Mouse (Mus musculus) heart, postnatal 25 days (tissue): Measurements from ENCODE around the gene Calhm3. TPM values are rescaled to one million over a fixed set of nuclear protein-coding genes. Genes with fewer than 3 reads are reported as not detected.
"Not testable (repeated sequence)": the region's sequence is repeated elsewhere in the genome, so short reads cannot be mapped to it uniquely, and the experiment has no call there.

Source experiments
- DNase-seq: peaks from one replicate; pipeline ENCODE4 v3.0.0; 2022; ENCODE audit warnings: low spot score
- intact Hi-C: fragments of 180-260 bp; cut with DNase I; formaldehyde crosslinking; loops from one replicate; pipeline ENCODE4 v1.15.1; 2025
- total RNA-seq, 2 experiments: library from RNA; stranded (reverse); gene quantifications; 2 replicates each; pipeline ENCODE4 v1.2.3; 2021

Calhm3 gene
- total RNA-seq, 2 experiments from 2014 or later: not detected

GRCm38 (mm10) chr19:47168793-47169412 is 11.3 kb upstream of the Calhm3 start:
- intact Hi-C loops: loop anchor here (1.0 kb wide), 1 partner anchor 48 kb away; no protein-coding TSS in a partner anchor

GRCm38 (mm10) chr19:47168223-47168622 is 10.7 kb upstream of the Calhm3 start:
- intact Hi-C loops: loop anchor here (1.0 kb wide), 1 partner anchor 47 kb away; no protein-coding TSS in a partner anchor
- DNase-seq: no peak

More at GRCm38 (mm10) chr19:47168793-47169412, 11.3 kb upstream of the Calhm3 start:
- DNase-seq: peak; percentile 44

- intact Hi-C loops: loop anchor here (1.0 kb wide), 1 partner anchor 46 kb away; no protein-coding TSS in a partner anchor
- no peak for DNase-seq
These were observed 10.2 kb upstream of the Calhm3 start for GRCm38 (mm10) chr19:47167617-47168214.

- no peak for DNase-seq
- intact Hi-C loops: no loop called here
These were observed 9.2 kb upstream of the Calhm3 start for GRCm38 (mm10) chr19:47166758-47167157.

GRCm38 (mm10) chr19:47163176-47163744 is 5.7 kb upstream of the Calhm3 start:
- intact Hi-C loops: no loop called here
- no peak for DNase-seq

- intact Hi-C loops: no loop called here
- no peak for DNase-seq
These were observed 4.1 kb upstream of the Calhm3 start for GRCm38 (mm10) chr19:47161669-47162068.

- intact Hi-C loops: no loop called here
- DNase-seq: no peak
These were observed 3.8 kb downstream of the Calhm3 start for GRCm38 (mm10) chr19:47153767-47154166.

GRCm38 (mm10) chr19:47152062-47152369 is 5.5 kb downstream of the Calhm3 start:
- DNase-seq: no peak
- intact Hi-C loops: no loop called here

GRCm38 (mm10) chr19:47151332-47152061 is 6.1 kb downstream of the Calhm3 start:
- intact Hi-C loops: no loop called here
- DNase-seq: no peak

- DNase-seq: no peak
- intact Hi-C loops: no loop called here
These were observed 7.7 kb downstream of the Calhm3 start for GRCm38 (mm10) chr19:47149854-47150253.

GRCm38 (mm10) chr19:47148267-47148847 is 9.2 kb downstream of the Calhm3 start:
- DNase-seq: no peak
- intact Hi-C loops: no loop called here

- no peak for DNase-seq
- intact Hi-C loops: no loop called here
These were observed 13.4 kb downstream of the Calhm3 start, which contains the start of gene Calhm1 for GRCm38 (mm10) chr19:47144154-47144553. TSS of gene Calhm1 (minus strand) at chr19:47144254.

- intact Hi-C loops: no loop called here
- DNase-seq: no peak
These were observed 15.1 kb downstream of the Calhm3 start for GRCm38 (mm10) chr19:47142438-47142837.

GRCm38 (mm10) chr19:47139611-47140010 is 18.0 kb downstream of the Calhm3 start:
- DNase-seq, intact Hi-C loops: not testable (repeated sequence)

GRCm38 (mm10) chr19:47137771-47138421 is 19.7 kb downstream of the Calhm3 start, which contains the start of gene Calhm2:
TSS of gene Calhm2 (minus strand) at chr19:47138294.
- intact Hi-C loops: no loop called here
- DNase-seq: peak; percentile 52

GRCm38 (mm10) chr19:47137051-47137581 is 20.4 kb downstream of the Calhm3 start:
- peak; percentile 61 for DNase-seq
- intact Hi-C loops: no loop called here

- no peak for DNase-seq
- intact Hi-C loops: no loop called here
These were observed 21.4 kb downstream of the Calhm3 start for GRCm38 (mm10) chr19:47136170-47136569.

GRCm38 (mm10) chr19:47135568-47135967 is 22.0 kb downstream of the Calhm3 start:
- intact Hi-C loops: no loop called here
- no peak for DNase-seq

- intact Hi-C loops: no loop called here
- no peak for DNase-seq
These were observed 24.4 kb downstream of the Calhm3 start for GRCm38 (mm10) chr19:47133161-47133560.
